Mouse (Mus musculus): ENCODE measurements around the gene Neurl4. TPM values are rescaled to one million over a fixed set of nuclear protein-coding genes. Genes with fewer than 3 reads are reported as not detected.
"Not testable (repeated sequence)": the region's sequence is repeated elsewhere in the genome, so short reads cannot be mapped to it uniquely, and the experiment has no call there.

The Neurl4 gene
- polyA plus RNA-seq, 1 experiment = 32.4 TPM

- no peaks in the 10 kb centered on the region for H3K27me3 ChIP-seq (ENCODE audit: control insufficient read depth, insufficient read depth, low read length, poor library complexity, severe bottlenecking)
- peak within 1 kb of the TSS; percentile 99 for H3K9ac ChIP-seq (ENCODE audit: low read depth, poor library complexity, severe bottlenecking)
- peaks cover 34% of the 10 kb centered on the region for H3K36me3 ChIP-seq (ENCODE audit: control insufficient read depth, insufficient read depth, low read length, poor library complexity, severe bottlenecking)
- peak within 1 kb of the TSS; percentile 98 for H3K27ac ChIP-seq (ENCODE audit: insufficient read depth, low read length)
- H3K9me3 ChIP-seq (replicated peaks; ENCODE audit: control insufficient read depth, insufficient read depth, low read length, poor library complexity, severe bottlenecking) = no peaks in the 10 kb centered on the region
- peaks cover 2% of the 10 kb centered on the region for H3K4me1 ChIP-seq (ENCODE audit: control insufficient read depth, insufficient read depth, low read length)
- H3K4me3 ChIP-seq (ENCODE audit: low read depth, low read length) = peak within 1 kb of the TSS; percentile 94
- peak; percentile 95 for TF ChIP-seq POLR2A (IDR thresholded peaks at IDR 0.05; ENCODE audit: insufficient read depth, low read length)
- TF ChIP-seq CTCF (IDR thresholded peaks at IDR 0.05; ENCODE audit: low read depth, low read length) = peak; percentile 15
- TF ChIP-seq EP300 (IDR thresholded peaks at IDR 0.05; ENCODE audit: insufficient read depth, low read depth, low read length) = peak; percentile 71; the same call in 1 of the 2 replicates
These were observed 20.5 kb downstream of the Neurl4 start, which contains the start of gene Eif5a for GRCm38 (mm10) chr11:69921114-69922011. Gene Eif5a, minus strand, starts transcription at chr11:69921958.

DNA sequence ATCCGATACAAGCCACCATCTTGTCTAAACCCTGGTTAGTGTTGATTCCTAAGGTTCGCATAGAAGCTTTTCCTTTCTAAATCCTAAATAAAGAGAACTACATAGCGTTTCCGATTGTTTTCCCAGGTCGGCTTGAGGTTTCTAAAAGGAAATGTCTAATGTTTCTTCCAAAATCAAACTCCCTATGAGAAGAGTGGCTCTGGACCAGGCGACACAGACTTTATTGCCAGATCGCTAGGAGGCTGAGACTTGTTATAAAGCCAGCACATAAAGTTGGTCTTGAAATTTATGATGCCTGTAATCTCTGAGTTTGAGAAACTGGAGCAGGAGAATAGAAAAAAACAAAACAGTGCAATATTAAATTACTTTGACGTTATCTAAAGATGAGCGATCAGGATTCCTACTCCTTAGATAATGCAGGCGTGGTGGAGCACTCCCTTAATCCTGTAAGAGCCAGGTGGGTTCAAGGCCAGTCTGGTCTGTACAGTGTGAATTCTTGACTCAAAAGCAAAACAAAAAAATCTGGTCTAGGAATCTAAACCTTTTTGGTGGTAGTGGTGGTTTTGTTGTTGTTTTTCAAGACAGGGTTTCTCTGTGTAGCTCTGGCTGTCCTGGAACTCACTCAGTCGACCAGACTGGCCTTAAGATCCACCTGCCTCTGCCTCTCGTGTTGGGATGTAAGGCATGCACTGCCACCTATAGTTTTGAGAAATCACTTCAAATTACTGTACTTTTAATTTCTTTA, 21.3 kb downstream of the Neurl4 start:
- TF ChIP-seq CTCF (IDR thresholded peaks at IDR 0.05; ENCODE audit: low read depth, low read length) = no peak
- Histone ChIP-seq H3K27me3 (ENCODE audit: control insufficient read depth, insufficient read depth, low read length, poor library complexity, severe bottlenecking) (no peaks in the 10 kb centered on the region), H3K4me1 (ENCODE audit: control insufficient read depth, insufficient read depth, low read length) (peaks cover 2% of the 10 kb centered on the region), H3K4me3 (ENCODE audit: low read depth, low read length) (peak overlapping the region; percentile 94), H3K27ac (ENCODE audit: insufficient read depth, low read length) (peak overlapping the region; percentile 98), H3K9me3 (replicated peaks; ENCODE audit: control insufficient read depth, insufficient read depth, low read length, poor library complexity, severe bottlenecking) (no peaks in the 10 kb centered on the region), H3K36me3 (ENCODE audit: control insufficient read depth, insufficient read depth, low read length, poor library complexity, severe bottlenecking) (peaks cover 28% of the 10 kb centered on the region), H3K9ac (ENCODE audit: low read depth, poor library complexity, severe bottlenecking) (peak overlapping the region; percentile 85)

DNA sequence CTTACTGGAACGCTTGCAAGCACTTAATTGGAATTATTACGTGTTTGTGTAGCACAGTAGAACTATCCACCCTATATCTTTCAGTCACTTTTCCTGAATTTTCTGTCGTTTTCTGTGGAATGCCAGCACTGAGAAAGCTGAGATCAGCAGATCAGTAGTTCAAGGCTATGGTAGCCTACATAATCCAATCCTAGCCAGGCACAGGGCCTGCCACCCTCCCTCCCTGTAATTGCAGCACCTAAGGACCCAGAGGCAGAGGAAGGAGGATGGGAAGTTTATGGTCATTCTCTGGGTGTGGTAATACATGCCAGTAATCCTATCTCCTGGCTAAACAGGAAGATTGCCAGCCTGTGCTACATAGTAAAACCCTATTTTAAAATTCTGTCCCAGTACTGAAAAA, 21.9 kb downstream of the Neurl4 start:
- H3K27me3 ChIP-seq (ENCODE audit: control insufficient read depth, insufficient read depth, low read length, poor library complexity, severe bottlenecking) = no peaks in the 10 kb centered on the region
- H3K27ac ChIP-seq (ENCODE audit: insufficient read depth, low read length) = peak overlapping the region; percentile 98
- no peaks in the 10 kb centered on the region for H3K9me3 ChIP-seq (replicated peaks; ENCODE audit: control insufficient read depth, insufficient read depth, low read length, poor library complexity, severe bottlenecking)
- H3K4me3 ChIP-seq (ENCODE audit: low read depth, low read length) = 0 out of 2 replicates have a peak overlapping the region, but pooled peaks have one; percentile 34
- peak overlapping the region; percentile 85 for H3K9ac ChIP-seq (ENCODE audit: low read depth, poor library complexity, severe bottlenecking)
- H3K36me3 ChIP-seq (ENCODE audit: control insufficient read depth, insufficient read depth, low read length, poor library complexity, severe bottlenecking) = peaks cover 22% of the 10 kb centered on the region
- TF ChIP-seq POLR2A (IDR thresholded peaks at IDR 0.05; ENCODE audit: insufficient read depth, low read length) (no peak), EP300 (IDR thresholded peaks at IDR 0.05; ENCODE audit: insufficient read depth, low read depth, low read length) (no peak), CTCF (IDR thresholded peaks at IDR 0.05; ENCODE audit: low read depth, low read length) (no peak)
- peaks cover 2% of the 10 kb centered on the region for H3K4me1 ChIP-seq (ENCODE audit: control insufficient read depth, insufficient read depth, low read length)

DNA sequence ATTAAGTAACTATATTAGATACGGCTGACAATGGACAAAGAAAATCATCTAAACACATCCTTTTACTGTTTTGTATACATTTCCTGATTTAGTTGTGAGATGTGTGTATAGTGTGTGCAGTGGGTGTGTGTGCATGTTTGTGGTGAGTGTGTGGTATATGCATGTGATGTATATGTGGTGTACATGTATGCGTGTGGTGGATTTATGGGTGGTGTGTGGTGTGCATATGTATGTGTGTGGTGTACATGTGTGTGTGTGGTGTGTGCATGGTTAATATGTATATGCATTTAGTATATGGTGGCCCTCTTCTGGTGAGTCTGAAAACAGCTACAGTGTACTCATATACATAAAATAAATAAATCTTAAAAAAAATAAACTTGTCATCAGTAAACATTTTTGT, 26.6 kb downstream of the Neurl4 start:
- Histone ChIP-seq H3K4me1 (ENCODE audit: control insufficient read depth, insufficient read depth, low read length) (no peaks in the 10 kb centered on the region), H3K27me3 (ENCODE audit: control insufficient read depth, insufficient read depth, low read length, poor library complexity, severe bottlenecking) (no peaks in the 10 kb centered on the region), H3K4me3 (ENCODE audit: low read depth, low read length) (no peak overlapping the region), H3K27ac (ENCODE audit: insufficient read depth, low read length) (no peak overlapping the region), H3K36me3 (ENCODE audit: control insufficient read depth, insufficient read depth, low read length, poor library complexity, severe bottlenecking) (no peaks in the 10 kb centered on the region), H3K9me3 (replicated peaks; ENCODE audit: control insufficient read depth, insufficient read depth, low read length, poor library complexity, severe bottlenecking) (no peaks in the 10 kb centered on the region), H3K9ac (ENCODE audit: low read depth, poor library complexity, severe bottlenecking) (no peak overlapping the region)
- no peak for TF ChIP-seq EP300 (IDR thresholded peaks at IDR 0.05; ENCODE audit: insufficient read depth, low read depth, low read length)
- TF ChIP-seq POLR2A (IDR thresholded peaks at IDR 0.05; ENCODE audit: insufficient read depth, low read length) = no peak
- TF ChIP-seq CTCF (IDR thresholded peaks at IDR 0.05; ENCODE audit: low read depth, low read length) = no peak

GRCm38 (mm10) chr11:69929712-69930111, 28.8 kb downstream of the Neurl4 start:
- Histone ChIP-seq H3K4me3 (ENCODE audit: low read depth, low read length) (no peak overlapping the region), H3K9me3 (replicated peaks; ENCODE audit: control insufficient read depth, insufficient read depth, low read length, poor library complexity, severe bottlenecking) (no peaks in the 10 kb centered on the region), H3K9ac (ENCODE audit: low read depth, poor library complexity, severe bottlenecking) (no peak overlapping the region), H3K27ac (ENCODE audit: insufficient read depth, low read length) (no peak overlapping the region), H3K36me3 (ENCODE audit: control insufficient read depth, insufficient read depth, low read length, poor library complexity, severe bottlenecking) (no peaks in the 10 kb centered on the region), H3K4me1 (ENCODE audit: control insufficient read depth, insufficient read depth, low read length) (no peaks in the 10 kb centered on the region), H3K27me3 (ENCODE audit: control insufficient read depth, insufficient read depth, low read length, poor library complexity, severe bottlenecking) (no peaks in the 10 kb centered on the region)
- no peak for TF ChIP-seq EP300 (IDR thresholded peaks at IDR 0.05; ENCODE audit: insufficient read depth, low read depth, low read length)
- no peak for TF ChIP-seq CTCF (IDR thresholded peaks at IDR 0.05; ENCODE audit: low read depth, low read length)
- TF ChIP-seq POLR2A (IDR thresholded peaks at IDR 0.05; ENCODE audit: insufficient read depth, low read length) = no peak

- H3K27ac ChIP-seq (ENCODE audit: insufficient read depth, low read length); H3K36me3 ChIP-seq (ENCODE audit: control insufficient read depth, insufficient read depth, low read length, poor library complexity, severe bottlenecking); H3K27me3 ChIP-seq (ENCODE audit: control insufficient read depth, insufficient read depth, low read length, poor library complexity, severe bottlenecking); H3K9me3 ChIP-seq (replicated peaks; ENCODE audit: control insufficient read depth, insufficient read depth, low read length, poor library complexity, severe bottlenecking); H3K4me1 ChIP-seq (ENCODE audit: control insufficient read depth, insufficient read depth, low read length); H3K9ac ChIP-seq (ENCODE audit: low read depth, poor library complexity, severe bottlenecking); H3K4me3 ChIP-seq (ENCODE audit: low read depth, low read length): not testable (repeated sequence)
These were observed 29.3 kb downstream of the Neurl4 start for GRCm38 (mm10) chr11:69930176-69930575.
